In the genomic region with DNA sequence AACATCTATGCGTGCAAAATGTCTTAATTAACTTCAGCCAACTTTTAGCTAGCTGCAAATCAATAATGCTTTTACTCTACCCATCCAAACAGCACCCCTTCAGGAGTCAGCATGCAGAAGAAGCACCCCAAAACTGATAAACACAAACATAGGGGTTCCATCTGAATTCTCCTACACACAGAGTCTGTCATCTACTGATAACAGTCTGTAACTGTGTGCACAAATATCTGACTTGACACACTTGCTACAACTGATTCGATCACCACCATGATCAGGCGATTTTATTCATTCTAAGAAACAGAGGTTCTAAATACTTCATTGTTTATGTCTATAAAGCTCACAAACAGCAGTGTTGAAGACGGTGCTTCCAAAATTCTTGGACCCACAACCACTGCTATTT, we compare ENCODE assay signal across 19 mouse cellular contexts.
A peak's percentile ranks its signal among the peaks of the same experiment; 100 is the strongest.
DNase-seq lines count a peak whose midpoint lies in the region; ATAC-seq and TF ChIP-seq lines count a peak whose summit lies in the region.
"Had no signal": no experiment of that assay in that cellular context is flagged by ENCODE, and none has a peak within 500 bp of the region (broad histone marks: within the 10 kb centered on the region; RNA-seq: fewer than 3 reads in every experiment).

No protein-coding gene starts in this region.

- 83% methylated on average over 4 of the region's 4 CpGs for WGBS in neural tube, embryonic 15.5 days
- 77% methylated on average over 4 of the region's 4 CpGs for WGBS in intestine, embryonic 15.5 days

- ATAC-seq in neural tube, embryonic 15.5 days (ENCODE audit: low FRiP score) = no peak
- ATAC-seq in megakaryocyte progenitor cell, adult 5-6 weeks (replicated peaks; ENCODE audit: poor library complexity) = peak; percentile 69
- no peak for ATAC-seq in intestine, embryonic 15.5 days
- ATAC-seq: activated CD4-positive, CD25-positive, alpha-beta regulatory T cell, adult 4 months; forebrain, embryonic 13.5 days; forebrain, postnatal 0 days; hindbrain, embryonic 16.5 days; Patski had no signal

- peak overlapping the region; percentile 69 for H3K27ac ChIP-seq in layer of hippocampus, adult 2 months
- 0 out of 2 replicates have a peak overlapping the region, but pooled peaks have one; percentile 37 for H3K27ac ChIP-seq in neural tube, embryonic 15.5 days (replicated peaks)
- no peak overlapping the region for H3K27ac ChIP-seq in intestine, embryonic 15.5 days
- H3K27ac ChIP-seq: embryonic facial prominence, embryonic 10.5 days; forebrain, embryonic 13.5 days; hindbrain, embryonic 10.5 days had no signal

- H3K36me3 ChIP-seq in neural tube, embryonic 15.5 days = no peaks in the 10 kb centered on the region
- H3K36me3 ChIP-seq in intestine, embryonic 15.5 days = no peaks in the 10 kb centered on the region
- H3K36me3 ChIP-seq: embryonic facial prominence, embryonic 10.5 days; heart, embryonic 12.5 days; hindbrain, embryonic 10.5 days had no signal

- H3K27me3 ChIP-seq in neural tube, embryonic 15.5 days (replicated peaks) = no peaks in the 10 kb centered on the region
- H3K27me3 ChIP-seq in intestine, embryonic 15.5 days (replicated peaks) = no peaks in the 10 kb centered on the region
- H3K27me3 ChIP-seq: forebrain, embryonic 13.5 days; heart, embryonic 12.5 days; Patski had no signal

- H3K9ac ChIP-seq in neural tube, embryonic 15.5 days (replicated peaks) = no peak overlapping the region
- H3K9ac ChIP-seq in intestine, embryonic 15.5 days = no peak overlapping the region
- H3K9ac ChIP-seq: forebrain, embryonic 13.5 days; forebrain, postnatal 0 days; heart, embryonic 12.5 days had no signal

- H3K4me3 ChIP-seq in layer of hippocampus, adult 2 months = no peak overlapping the region
- no peak overlapping the region for H3K4me3 ChIP-seq in neural tube, embryonic 15.5 days (replicated peaks)
- no peak overlapping the region for H3K4me3 ChIP-seq in intestine, embryonic 15.5 days (replicated peaks)
- H3K4me3 ChIP-seq: embryonic facial prominence, embryonic 10.5 days; forebrain, embryonic 13.5 days; heart, embryonic 12.5 days; hindbrain, embryonic 10.5 days had no signal

- peaks cover 10% of the 10 kb centered on the region for H3K4me1 ChIP-seq in neural tube, embryonic 15.5 days
- no peaks in the 10 kb centered on the region for H3K4me1 ChIP-seq in intestine, embryonic 15.5 days (replicated peaks)
- H3K4me1 ChIP-seq: embryonic facial prominence, embryonic 10.5 days; heart, embryonic 12.5 days had no signal

- H3K9me3 ChIP-seq in neural tube, embryonic 15.5 days (replicated peaks) = no peaks in the 10 kb centered on the region
- no peaks in the 10 kb centered on the region for H3K9me3 ChIP-seq in intestine, embryonic 15.5 days
- H3K9me3 ChIP-seq: embryonic facial prominence, embryonic 10.5 days; forebrain, embryonic 13.5 days; heart, embryonic 12.5 days; hindbrain, embryonic 10.5 days had no signal

- no peak for TF ChIP-seq CTCF in layer of hippocampus, adult 2 months (conservative IDR thresholded peaks at IDR 0.05)

- H3K4me2 ChIP-seq in neural tube, embryonic 15.5 days = no peak overlapping the region
- H3K4me2 ChIP-seq in intestine, embryonic 15.5 days (replicated peaks) = no peak overlapping the region
- H3K4me2 ChIP-seq: forebrain, embryonic 13.5 days; heart, embryonic 12.5 days had no signal

- no peak for DNase-seq in layer of hippocampus, adult 2 months (ENCODE audit: low spot score in 2 of 2)
- no peak for DNase-seq in layer of hippocampus, adult 8-10 months (ENCODE audit: low spot score in 2 of 2)
- DNase-seq in neural tube, embryonic 10.5 days (ENCODE audit: extremely low spot score, low spot score) = no peak
- DNase-seq in adipocyte (ENCODE audit: low spot score) = no peak
- DNase-seq: adrenal gland, adult 2 months; adrenal gland, postnatal 25 days; cerebellum, postnatal 10 days; gastrocnemius, postnatal 14 days had no signal
